Mouse (Mus musculus): ENCODE measurements around the gene Slc11a2. TPM values are rescaled to one million over a fixed set of nuclear protein-coding genes. Genes with fewer than 3 reads are reported as not detected.

Slc11a2 gene
- polyA plus RNA-seq, 1 experiment from 2014 or later = 37.1 TPM

Other genes with a start within 250 kb of the Slc11a2 start
- gene Atf1, start 197.3 kb downstream of the Slc11a2 start, polyA plus RNA-seq (2015; fragmentation: Nextera tagmentation; extraction: Ambion mirVana) = 28.6 and 31.4 TPM in 2 replicates
- not detected in 2 replicates for gene Tmprss12, start 144.2 kb downstream of the Slc11a2 start, polyA plus RNA-seq (2015; fragmentation: Nextera tagmentation; extraction: Ambion mirVana)
- 12.6 and 13.5 TPM in 2 replicates for gene Mettl7a1, start 120.9 kb downstream of the Slc11a2 start, polyA plus RNA-seq (2015; fragmentation: Nextera tagmentation; extraction: Ambion mirVana)
- not detected in 2 replicates for gene Mettl7a3, start 90.1 kb downstream of the Slc11a2 start, polyA plus RNA-seq (2015; fragmentation: Nextera tagmentation; extraction: Ambion mirVana)
- gene Methig1, start 71.9 kb downstream of the Slc11a2 start, polyA plus RNA-seq (2015; fragmentation: Nextera tagmentation; extraction: Ambion mirVana) = 0.08 and 0.13 TPM in 2 replicates
- not detected in 2 replicates for gene Mettl7a2, start 71.9 kb downstream of the Slc11a2 start, polyA plus RNA-seq (2015; fragmentation: Nextera tagmentation; extraction: Ambion mirVana)
- not detected in 2 replicates for gene Higd1c, start 60.5 kb downstream of the Slc11a2 start, polyA plus RNA-seq (2015; fragmentation: Nextera tagmentation; extraction: Ambion mirVana)
- 0.04 TPM in 1 of 2 replicates, not detected in the other for gene Gm5475, start 2.9 kb downstream of the Slc11a2 start, polyA plus RNA-seq (2015; fragmentation: Nextera tagmentation; extraction: Ambion mirVana)
- 12.8 and 15.3 TPM in 2 replicates for gene Letmd1, start 44.0 kb upstream of the Slc11a2 start, polyA plus RNA-seq (2015; fragmentation: Nextera tagmentation; extraction: Ambion mirVana)
- 0.84 and 0.98 TPM in 2 replicates for gene Csrnp2, start 70.4 kb upstream of the Slc11a2 start, polyA plus RNA-seq (2015; fragmentation: Nextera tagmentation; extraction: Ambion mirVana)
- 3.5 and 4.3 TPM in 2 replicates for gene Tfcp2, start 126.9 kb upstream of the Slc11a2 start, polyA plus RNA-seq (2015; fragmentation: Nextera tagmentation; extraction: Ambion mirVana)
- 0.18 and 0.50 TPM in 2 replicates for gene Pou6f1, start 174.9 kb upstream of the Slc11a2 start, polyA plus RNA-seq (2015; fragmentation: Nextera tagmentation; extraction: Ambion mirVana)
- 131 and 146 TPM in 2 replicates for gene Dazap2, start 190.3 kb upstream of the Slc11a2 start, polyA plus RNA-seq (2015; fragmentation: Nextera tagmentation; extraction: Ambion mirVana)
- gene Smagp, start 211.9 kb upstream of the Slc11a2 start, polyA plus RNA-seq (2015; fragmentation: Nextera tagmentation; extraction: Ambion mirVana) = 9.1 and 9.3 TPM in 2 replicates
- gene Bin2, start 244.5 kb upstream of the Slc11a2 start, polyA plus RNA-seq (2015; fragmentation: Nextera tagmentation; extraction: Ambion mirVana) = 18.0 and 20.6 TPM in 2 replicates

Data from liver, embryonic 16.5 days (tissue).